Mouse (Mus musculus) E14TG2a.4 (cell line): ENCODE results near the gene Mesp1.

Source experiments
- CTCF ChIP-seq: conservative IDR thresholded peaks from 2 replicates; pipeline ENCODE4 v1.5.1; 2014; ENCODE audit warnings: low read length
- NANOG ChIP-seq: IDR thresholded peaks from 2 replicates; pipeline ENCODE4 v1.6.1; 2014; ENCODE audit warnings: borderline replicate concordance, low read length, mixed read lengths
- POU5F1 ChIP-seq: IDR thresholded peaks from 2 replicates; pipeline ENCODE4 v1.6.1; 2014; ENCODE audit warnings: low read length, borderline replicate concordance

DNA sequence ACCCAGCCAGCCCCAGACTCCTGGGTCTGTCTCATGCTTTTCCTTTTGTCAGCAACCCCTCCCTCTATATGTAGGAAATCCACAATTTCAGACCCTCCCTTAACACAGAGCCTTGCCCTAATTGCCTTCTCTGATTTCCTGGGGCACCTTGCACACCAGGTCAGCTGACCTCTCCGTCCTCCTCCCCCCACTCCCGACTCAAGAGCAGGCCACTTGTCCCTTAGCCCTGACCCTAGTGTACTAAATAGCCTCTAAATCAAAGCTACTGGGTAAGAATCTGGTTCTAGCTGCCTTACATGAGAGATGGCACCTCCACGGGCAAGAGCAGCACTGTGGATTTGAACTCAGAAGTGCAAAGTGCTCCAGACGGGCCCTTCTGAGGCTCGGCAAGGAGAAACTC lies 8.4 kb upstream of the Mesp1 start:
- TF ChIP-seq CTCF (no peak), NANOG (no peak), POU5F1 (no peak)
